Mouse (Mus musculus): ENCODE measurements around the gene Aig1.

Gene Aig1

GRCm38 (mm10) chr10:13702043-13702442, 166.7 kb downstream of the Aig1 start:
- DNase-seq (ENCODE audit: low spot score in 2 of 2) = no peak

- DNase-seq (ENCODE audit: low spot score in 2 of 2) = no peak
These were observed 172.5 kb downstream of the Aig1 start for GRCm38 (mm10) chr10:13696326-13696725.

- no peak for DNase-seq (ENCODE audit: low spot score in 2 of 2)
These were observed 175.5 kb downstream of the Aig1 start for GRCm38 (mm10) chr10:13693276-13693675.

- DNase-seq (ENCODE audit: low spot score in 2 of 2) = no peak
These were observed 178.0 kb downstream of the Aig1 start for GRCm38 (mm10) chr10:13690773-13691172.

- DNase-seq (ENCODE audit: low spot score in 2 of 2) = no peak
These were observed 178.8 kb downstream of the Aig1 start for GRCm38 (mm10) chr10:13689841-13690590.

GRCm38 (mm10) chr10:13688386-13689120, 180.2 kb downstream of the Aig1 start:
- DNase-seq (ENCODE audit: low spot score in 2 of 2) = no peak

GRCm38 (mm10) chr10:13687182-13687810, 181.5 kb downstream of the Aig1 start:
- no peak for DNase-seq (ENCODE audit: low spot score in 2 of 2)

- no peak for DNase-seq (ENCODE audit: low spot score in 2 of 2)
These were observed 182.7 kb downstream of the Aig1 start for GRCm38 (mm10) chr10:13686127-13686526.

GRCm38 (mm10) chr10:13685366-13685765, 183.4 kb downstream of the Aig1 start:
- no peak for DNase-seq (ENCODE audit: low spot score in 2 of 2)

- DNase-seq (ENCODE audit: low spot score in 2 of 2) = no peak
These were observed 184.3 kb downstream of the Aig1 start for GRCm38 (mm10) chr10:13684452-13684851.

- no peak for DNase-seq (ENCODE audit: low spot score in 2 of 2)
These were observed 186.2 kb downstream of the Aig1 start for GRCm38 (mm10) chr10:13682565-13682964.

- DNase-seq (ENCODE audit: low spot score in 2 of 2) = no peak
These were observed 191.3 kb downstream of the Aig1 start for GRCm38 (mm10) chr10:13677440-13677839.

- DNase-seq (ENCODE audit: low spot score in 2 of 2) = no peak
These were observed 193.8 kb downstream of the Aig1 start for GRCm38 (mm10) chr10:13675033-13675379.

GRCm38 (mm10) chr10:13674304-13675032, 194.3 kb downstream of the Aig1 start:
- peak in 1 of 2 experiments; percentile 17 for DNase-seq (ENCODE audit: low spot score in 2 of 2)

GRCm38 (mm10) chr10:13667166-13667696, 201.5 kb downstream of the Aig1 start:
- no peak for DNase-seq (ENCODE audit: low spot score in 2 of 2)

GRCm38 (mm10) chr10:13663476-13663875, 205.3 kb downstream of the Aig1 start:
- no peak for DNase-seq (ENCODE audit: low spot score in 2 of 2)

GRCm38 (mm10) chr10:13659778-13660177, 209.0 kb downstream of the Aig1 start:
- no peak for DNase-seq (ENCODE audit: low spot score in 2 of 2)

GRCm38 (mm10) chr10:13653739-13654462, 214.9 kb downstream of the Aig1 start:
- no peak for DNase-seq (ENCODE audit: low spot score in 2 of 2)

GRCm38 (mm10) chr10:13653326-13653725, 215.5 kb downstream of the Aig1 start:
- DNase-seq (ENCODE audit: low spot score in 2 of 2) = no peak

- DNase-seq (ENCODE audit: low spot score in 2 of 2) = no peak
These were observed 216.7 kb downstream of the Aig1 start for GRCm38 (mm10) chr10:13652061-13652460.

- DNase-seq (ENCODE audit: low spot score in 2 of 2) = peak; percentile 17 to 24
These were observed 227.0 kb downstream of the Aig1 start for GRCm38 (mm10) chr10:13641750-13642149.

Measured in right cerebral cortex, postnatal 36 days (tissue).